Mouse (Mus musculus) myocyte (in vitro differentiated cells): ENCODE results near the gene Chm. TPM values are rescaled to one million over a fixed set of nuclear protein-coding genes. Genes with fewer than 3 reads are reported as not detected.
A peak's percentile ranks its signal among the peaks of the same experiment; 100 is the strongest.
"Not testable (repeated sequence)": the region's sequence is repeated elsewhere in the genome, so short reads cannot be mapped to it uniquely, and the experiment has no call there.

Source experiments
- H3K27me3 ChIP-seq: one replicate; pipeline ENCODE4 v1.6.1; 2011; ENCODE audit not compliant: control insufficient read depth, insufficient read depth, insufficient read length
- H3K36me3 ChIP-seq: one replicate; pipeline ENCODE4 v1.6.1; 2011; ENCODE audit not compliant: control insufficient read depth, insufficient read depth
- H3K4me2 ChIP-seq: one replicate; pipeline ENCODE4 v1.6.1; 2011; ENCODE audit warnings: low read depth, control low read depth
- H3K4me3 ChIP-seq: one replicate; pipeline ENCODE4 v1.5.1; 2011; ENCODE audit warnings: mild to moderate bottlenecking, control low read depth, moderate library complexity
- H3K79me2 ChIP-seq: one replicate; pipeline ENCODE4 v1.6.1; 2011; ENCODE audit not compliant: control insufficient read depth, insufficient read depth
- H3ac ChIP-seq: one replicate; pipeline ENCODE4 v1.6.1; 2011; ENCODE audit not compliant: control insufficient read depth, insufficient read length
- CEBPB ChIP-seq: IDR thresholded peaks from 2 replicates; pipeline ENCODE4 v1.6.1; 2011; ENCODE audit warnings: mild to moderate bottlenecking, moderate library complexity; ENCODE audit not compliant: poor library complexity, insufficient read depth, severe bottlenecking
- E2F4 ChIP-seq: IDR thresholded peaks from one replicate; pipeline ENCODE4 v1.6.1; 2011; ENCODE audit warnings: mild to moderate bottlenecking, control low read depth, moderate library complexity; ENCODE audit not compliant: insufficient read depth
- MAX ChIP-seq: IDR thresholded peaks from one replicate; pipeline ENCODE4 v1.6.1; 2011; ENCODE audit warnings: low read depth, mild to moderate bottlenecking, control low read depth
- MYOD1 ChIP-seq, 3 experiments: IDR thresholded peaks; one replicate each; pipeline ENCODE4 v1.6.1; 2011; ENCODE audit warnings: control low read depth in 2 of 3, low read depth in 2 of 3, mild to moderate bottlenecking in 2 of 3, moderate library complexity in 1 of 3; ENCODE audit not compliant: insufficient read length in 2 of 3, control insufficient read depth in 1 of 3
- MYOG ChIP-seq, 3 experiments: IDR thresholded peaks; one replicate each; pipeline ENCODE4 v1.6.1; 2011; ENCODE audit warnings: control low read depth in 2 of 3, low read depth in 2 of 3, mild to moderate bottlenecking in 2 of 3; ENCODE audit not compliant: insufficient read length in 2 of 3, control insufficient read depth in 1 of 3, insufficient read depth in 1 of 3
- POLR2A ChIP-seq: IDR thresholded peaks from one replicate; pipeline ENCODE4 v1.6.1; 2011; ENCODE audit warnings: low read depth, mild to moderate bottlenecking, control low read depth, moderate library complexity; ENCODE audit not compliant: insufficient read length
- POLR2AphosphoS2 ChIP-seq: IDR thresholded peaks from one replicate; pipeline ENCODE4 v1.6.1; 2011; ENCODE audit warnings: low read depth, control low read depth; ENCODE audit not compliant: insufficient read length
- REST ChIP-seq: IDR thresholded peaks from one replicate; pipeline ENCODE4 v1.6.1; 2011; ENCODE audit warnings: mild to moderate bottlenecking, control low read depth, moderate library complexity; ENCODE audit not compliant: insufficient read depth, insufficient read length
- SRF ChIP-seq: IDR thresholded peaks from one replicate; pipeline ENCODE4 v1.6.1; 2011; ENCODE audit warnings: low read depth; ENCODE audit not compliant: control insufficient read depth, insufficient read length
- TCF12 ChIP-seq: IDR thresholded peaks from one replicate; pipeline ENCODE4 v1.6.1; 2011; ENCODE audit warnings: mild to moderate bottlenecking, control low read depth; ENCODE audit not compliant: poor library complexity, insufficient read depth, severe bottlenecking
- TCF3 ChIP-seq: IDR thresholded peaks from one replicate; pipeline ENCODE4 v1.6.1; 2011; ENCODE audit warnings: low read depth, control low read depth; ENCODE audit not compliant: insufficient read length
- USF1 ChIP-seq: IDR thresholded peaks from one replicate; pipeline ENCODE4 v1.6.1; 2011; ENCODE audit warnings: low read depth, mild to moderate bottlenecking, control low read depth, moderate library complexity
- polyA plus RNA-seq: library from polyadenylated mRNA; unstranded; fragments of >200 nt; fragmentation: generic; extraction: Trizol; gene quantifications from one replicate; pipeline ENCODE4 v1.2.1, GENCODE M21; 2012; ENCODE audit warnings: missing spikeins

Gene Chm
- polyA plus RNA-seq, result 1.7 TPM

DNA sequence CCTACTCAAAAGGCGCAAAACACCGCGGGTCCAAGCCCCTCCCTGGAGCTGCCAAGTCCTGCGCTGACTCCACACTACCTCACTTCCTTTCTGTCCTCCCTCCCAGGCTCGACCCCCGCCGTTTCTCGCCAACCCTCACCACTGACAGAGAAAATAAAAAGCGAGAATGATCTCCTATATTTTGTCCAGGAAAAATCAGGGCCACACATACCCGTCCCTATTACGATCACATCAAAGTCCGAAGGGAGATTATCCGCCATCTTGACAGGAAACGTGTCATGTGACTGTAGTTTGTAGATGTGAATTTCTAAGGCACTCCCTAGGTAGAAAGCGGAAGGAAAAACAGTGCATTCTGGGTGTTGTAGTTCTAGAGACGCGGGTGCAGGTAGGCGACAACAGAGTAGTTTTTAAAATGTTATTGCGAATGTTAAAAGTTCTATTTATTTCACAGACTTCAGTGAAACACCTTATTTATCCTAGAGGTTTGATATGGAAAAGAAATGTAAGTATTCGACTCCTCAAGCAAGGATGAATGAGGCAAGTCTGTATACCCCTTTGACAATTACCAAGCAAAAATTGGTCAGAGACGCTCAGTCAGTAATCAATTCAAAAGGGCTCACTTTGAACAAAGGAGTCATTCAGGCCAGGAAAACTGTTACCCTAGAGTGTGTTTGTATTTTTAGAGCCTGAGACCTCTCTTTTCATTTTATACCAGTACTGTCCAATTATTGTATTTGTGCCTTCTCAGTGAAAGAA is at the start of gene Chm:
TSS of gene Chm (minus strand) at position 288 of the 756 bp plus-strand sequence.
- Histone ChIP-seq H3K4me3 (peak within 1 kb of the TSS; percentile 63), H3K79me2 (peaks cover 36% of the 10 kb centered on the region), H3K4me2 (peak within 1 kb of the TSS; percentile 65), H3K36me3 (no peaks in the 10 kb centered on the region), H3ac (peak within 1 kb of the TSS; percentile 19), H3K27me3 (no peaks in the 10 kb centered on the region)
- no peak for TF ChIP-seq POLR2A
- peak; percentile 88 for TF ChIP-seq USF1

DNA sequence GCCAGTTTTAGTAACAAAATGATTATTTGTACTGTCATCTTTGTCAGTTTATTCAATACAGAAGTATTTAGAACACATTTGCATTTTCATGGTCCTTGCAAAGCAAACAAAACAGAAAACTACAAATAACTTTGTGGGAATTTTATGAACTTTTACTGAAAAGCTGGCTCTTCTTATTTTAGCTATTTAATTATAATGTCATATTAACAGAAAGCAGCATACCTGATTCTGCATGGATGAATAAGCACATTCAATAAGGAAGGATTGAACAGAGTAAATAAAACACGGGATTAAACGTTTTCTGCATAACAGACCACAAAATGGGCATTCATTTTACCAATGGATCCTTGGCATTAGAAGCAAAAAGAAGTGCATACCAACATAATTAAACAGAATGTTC is 8.6 kb upstream of the Chm start:
- TF ChIP-seq CEBPB (no peak), TCF12 (no peak), MYOD1 (IDR thresholded peaks at IDR 0.05; ENCODE audit: control insufficient read depth in 1 of 3, insufficient read length in 2 of 3, low read depth in 2 of 3) (no peak), REST (no peak), USF1 (no peak), SRF (no peak), POLR2AphosphoS2 (no peak), MAX (no peak), MYOG (IDR thresholded peaks at IDR 0.05; ENCODE audit: control insufficient read depth in 1 of 3, insufficient read depth in 1 of 3, insufficient read length in 2 of 3, low read depth in 2 of 3) (no peak), POLR2A (no peak), TCF3 (no peak), E2F4 (no peak)
- Histone ChIP-seq H3K4me2 (no peak overlapping the region), H3K4me3 (no peak overlapping the region), H3K36me3 (no peaks in the 10 kb centered on the region), H3K79me2 (no peaks in the 10 kb centered on the region), H3K27me3 (no peaks in the 10 kb centered on the region), H3ac (no peak overlapping the region)

- Histone ChIP-seq H3K4me3 (peak overlapping the region; percentile 63), H3K4me2 (peak overlapping the region; percentile 65), H3K79me2 (peaks cover 40% of the 10 kb centered on the region), H3K36me3 (no peaks in the 10 kb centered on the region), H3ac (peak overlapping the region; percentile 19), H3K27me3 (no peaks in the 10 kb centered on the region)
- TF ChIP-seq MYOD1 (IDR thresholded peaks at IDR 0.05; ENCODE audit: control insufficient read depth in 1 of 3, insufficient read length in 2 of 3, low read depth in 2 of 3) (no peak), REST (no peak), TCF12 (no peak), MYOG (IDR thresholded peaks at IDR 0.05; ENCODE audit: control insufficient read depth in 1 of 3, insufficient read depth in 1 of 3, insufficient read length in 2 of 3, low read depth in 2 of 3) (no peak), TCF3 (no peak), USF1 (no peak), MAX (no peak), CEBPB (no peak), POLR2AphosphoS2 (no peak)
Observed at GRCm38 (mm10) chrX:113184569-113185229, 618 bp downstream of the Chm start.

- not testable (repeated sequence) for H3ac ChIP-seq, H3K27me3 ChIP-seq, H3K4me2 ChIP-seq, H3K36me3 ChIP-seq, H3K4me3 ChIP-seq
- H3K79me2 ChIP-seq, result peaks cover 50% of the 10 kb centered on the region
Observed at GRCm38 (mm10) chrX:113180856-113181255, 4.5 kb downstream of the Chm start.

- H3K36me3 ChIP-seq, result no peaks in the 10 kb centered on the region
- no peaks in the 10 kb centered on the region for H3K27me3 ChIP-seq
- no peak for TF ChIP-seq POLR2A
- no peak for TF ChIP-seq TCF3
- H3K4me3 ChIP-seq, result no peak overlapping the region
- H3K79me2 ChIP-seq, result peaks cover 22% of the 10 kb centered on the region
- no peak overlapping the region for H3ac ChIP-seq
- H3K4me2 ChIP-seq, result no peak overlapping the region
Observed at GRCm38 (mm10) chrX:113172766-113173165, 12.6 kb downstream of the Chm start.
